Mouse (Mus musculus): ENCODE measurements at regions not wholly inside any gene's neighbourhood (a gene's known extent, or its start where the extent isn't known, plus 50 kb on each side); places are given as distances from the start of the nearest gene placed in this dataset.

- TF ChIP-seq CTCF (IDR thresholded peaks at IDR 0.05; ENCODE audit: low read depth): no peak
- no peak for TF ChIP-seq EP300 (IDR thresholded peaks at IDR 0.05; ENCODE audit: low read depth)
Measured at GRCm38 (mm10) chr1:63897556-63897955, 128.5 kb upstream of the 4933402D24Rik start.
